Mouse (Mus musculus) C2C12 (cell line): ENCODE results near the gene Cluap1. TPM values are rescaled to one million over a fixed set of nuclear protein-coding genes. Genes with fewer than 3 reads are reported as not detected.
"Not testable (repeated sequence)": the region's sequence is repeated elsewhere in the genome, so short reads cannot be mapped to it uniquely, and the experiment has no call there.

Source experiments
- H3K27me3 ChIP-seq: one replicate; pipeline ENCODE4 v1.6.1; 2011; ENCODE audit not compliant: control insufficient read depth, insufficient read depth, insufficient read length
- H3K36me3 ChIP-seq: one replicate; pipeline ENCODE4 v1.6.1; 2011; ENCODE audit not compliant: control insufficient read depth, insufficient read depth
- H3K4me3 ChIP-seq: one replicate; pipeline ENCODE4 v1.5.1; 2011; ENCODE audit warnings: mild to moderate bottlenecking, control low read depth; ENCODE audit not compliant: poor library complexity, insufficient read depth, severe bottlenecking
- H3K79me2 ChIP-seq: one replicate; pipeline ENCODE4 v1.6.1; 2011; ENCODE audit not compliant: control insufficient read depth, insufficient read depth
- H3K79me3 ChIP-seq: one replicate; pipeline ENCODE4 v1.6.1; 2011; ENCODE audit warnings: low read depth, control low read depth
- H3ac ChIP-seq: one replicate; pipeline ENCODE3; 2011; ENCODE audit warnings: low read depth; ENCODE audit not compliant: control insufficient read depth, insufficient read length
- CEBPB ChIP-seq: IDR thresholded peaks from one replicate; pipeline ENCODE4 v1.6.1; 2011; ENCODE audit warnings: low read depth, mild to moderate bottlenecking, control low read depth, moderate library complexity
- CTCF ChIP-seq: IDR thresholded peaks from one replicate; pipeline ENCODE4 v1.5.1; 2011; ENCODE audit not compliant: control insufficient read depth, insufficient read depth, insufficient read length
- FOSL1 ChIP-seq: IDR thresholded peaks from one replicate; pipeline ENCODE4 v1.8.0; 2011; ENCODE audit warnings: mild to moderate bottlenecking, low read length; ENCODE audit not compliant: poor library complexity, insufficient read depth, severe bottlenecking
- MAX ChIP-seq: IDR thresholded peaks from one replicate; pipeline ENCODE4 v1.6.1; 2011; ENCODE audit warnings: mild to moderate bottlenecking, control low read depth
- MYOD1 ChIP-seq: IDR thresholded peaks from one replicate; pipeline ENCODE4 v1.6.1; 2011; ENCODE audit warnings: low read depth; ENCODE audit not compliant: control insufficient read depth, insufficient read length
- MYOG ChIP-seq: IDR thresholded peaks from one replicate; pipeline ENCODE4 v1.6.1; 2011; ENCODE audit not compliant: control insufficient read depth, insufficient read length; ENCODE audit errors: extremely low read depth
- USF1 ChIP-seq: IDR thresholded peaks from one replicate; pipeline ENCODE4 v1.6.1; 2011; ENCODE audit warnings: low read depth, mild to moderate bottlenecking, control low read depth, moderate library complexity
- polyA plus RNA-seq: library from polyadenylated mRNA; unstranded; fragments of >200 nt; fragmentation: generic; extraction: Trizol; gene quantifications from one replicate; pipeline ENCODE4 v1.2.1, GENCODE M21; 2012; ENCODE audit warnings: missing spikeins

Cluap1 gene
- polyA plus RNA-seq, 1 experiment: 7.7 TPM

- TF ChIP-seq FOSL1 (no peak), MAX (no peak), MYOG (no peak), CTCF (no peak), USF1 (no peak), CEBPB (no peak), MYOD1 (no peak)
- no peaks in the 10 kb centered on the region for H3K79me2 ChIP-seq
- H3ac ChIP-seq: no peak overlapping the region
- H3K79me3 ChIP-seq: no peaks in the 10 kb centered on the region
- no peak overlapping the region for H3K4me3 ChIP-seq
- no peaks in the 10 kb centered on the region for H3K27me3 ChIP-seq
- no peaks in the 10 kb centered on the region for H3K36me3 ChIP-seq
Measured at GRCm38 (mm10) chr16:3951141-3951540, 42.5 kb downstream of the Cluap1 start.

- Histone ChIP-seq H3K79me2 (no peaks in the 10 kb centered on the region), H3K36me3 (no peaks in the 10 kb centered on the region)
- no peak for TF ChIP-seq FOSL1
- no peak for TF ChIP-seq MYOG
- peak; percentile 8 for TF ChIP-seq CEBPB
- peak; percentile 94 for TF ChIP-seq USF1
- no peak for TF ChIP-seq MYOD1
- TF ChIP-seq MAX: peak; percentile 81
- TF ChIP-seq CTCF: no peak
Measured at GRCm38 (mm10) chr16:3956369-3956768, 47.8 kb downstream of the Cluap1 start.

GRCm38 (mm10) chr16:3959261-3959660 is 50.7 kb downstream of the Cluap1 start:
- no peaks in the 10 kb centered on the region for H3K27me3 ChIP-seq
- H3K4me3 ChIP-seq: no peak overlapping the region
- H3K36me3 ChIP-seq: no peaks in the 10 kb centered on the region

More at GRCm38 (mm10) chr16:3956369-3956768, 47.8 kb downstream of the Cluap1 start:
- H3K79me3 ChIP-seq: no peaks in the 10 kb centered on the region
- no peaks in the 10 kb centered on the region for H3K27me3 ChIP-seq
- no peak overlapping the region for H3ac ChIP-seq
- H3K4me3 ChIP-seq: no peak overlapping the region

GRCm38 (mm10) chr16:3964990-3965389 is 56.4 kb downstream of the Cluap1 start:
- Histone ChIP-seq H3K4me3 (no peak overlapping the region), H3K36me3 (no peaks in the 10 kb centered on the region), H3ac (no peak overlapping the region), H3K79me3 (no peaks in the 10 kb centered on the region), H3K79me2 (no peaks in the 10 kb centered on the region), H3K27me3 (no peaks in the 10 kb centered on the region)
- no peak for TF ChIP-seq MAX
- TF ChIP-seq FOSL1: no peak
- no peak for TF ChIP-seq USF1
- TF ChIP-seq CTCF: no peak
- no peak for TF ChIP-seq MYOG
- TF ChIP-seq MYOD1: no peak
- TF ChIP-seq CEBPB: no peak

More at GRCm38 (mm10) chr16:3959261-3959660, 50.7 kb downstream of the Cluap1 start:
- Histone ChIP-seq H3ac (no peak overlapping the region), H3K79me3 (no peaks in the 10 kb centered on the region), H3K79me2 (no peaks in the 10 kb centered on the region)
- TF ChIP-seq CTCF (no peak), MYOD1 (no peak), FOSL1 (no peak), CEBPB (no peak), MYOG (no peak), MAX (no peak), USF1 (no peak)

- Histone ChIP-seq H3K4me3 (no peak overlapping the region), H3K79me2 (no peaks in the 10 kb centered on the region), H3K36me3 (no peaks in the 10 kb centered on the region), H3K27me3 (no peaks in the 10 kb centered on the region), H3K79me3 (no peaks in the 10 kb centered on the region), H3ac (no peak overlapping the region)
- no peak for TF ChIP-seq MYOG
- no peak for TF ChIP-seq USF1
- no peak for TF ChIP-seq CTCF
- no peak for TF ChIP-seq MAX
- no peak for TF ChIP-seq MYOD1
- no peak for TF ChIP-seq FOSL1
- TF ChIP-seq CEBPB: no peak
Measured at GRCm38 (mm10) chr16:3965534-3965933, 56.9 kb downstream of the Cluap1 start.

- not testable (repeated sequence) for H3K79me2 ChIP-seq, H3K4me3 ChIP-seq, H3K79me3 ChIP-seq, H3K27me3 ChIP-seq, H3K36me3 ChIP-seq, H3ac ChIP-seq
Measured at GRCm38 (mm10) chr16:3974456-3974855, 65.9 kb downstream of the Cluap1 start.
